Mouse (Mus musculus) fat pad, adult 2 months (tissue): Measurements from ENCODE around the gene Hist2h2bb.
"Not testable (repeated sequence)": the region's sequence is repeated elsewhere in the genome, so short reads cannot be mapped to it uniquely, and the experiment has no call there.

Experiments
- DNase-seq: peaks from one replicate; pipeline ENCODE4 v3.0.0-alpha.2; 2011; ENCODE audit warnings: low read depth, low spot score; ENCODE audit errors: extremely low read depth

Hist2h2bb gene

GRCm38 (mm10) chr3:96262979-96263550, 6.5 kb upstream of the Hist2h2bb start, which contains the start of gene Hist2h4:
Gene Hist2h4, minus strand, starts transcription at chr3:96263311.
- no peak for DNase-seq

DNA sequence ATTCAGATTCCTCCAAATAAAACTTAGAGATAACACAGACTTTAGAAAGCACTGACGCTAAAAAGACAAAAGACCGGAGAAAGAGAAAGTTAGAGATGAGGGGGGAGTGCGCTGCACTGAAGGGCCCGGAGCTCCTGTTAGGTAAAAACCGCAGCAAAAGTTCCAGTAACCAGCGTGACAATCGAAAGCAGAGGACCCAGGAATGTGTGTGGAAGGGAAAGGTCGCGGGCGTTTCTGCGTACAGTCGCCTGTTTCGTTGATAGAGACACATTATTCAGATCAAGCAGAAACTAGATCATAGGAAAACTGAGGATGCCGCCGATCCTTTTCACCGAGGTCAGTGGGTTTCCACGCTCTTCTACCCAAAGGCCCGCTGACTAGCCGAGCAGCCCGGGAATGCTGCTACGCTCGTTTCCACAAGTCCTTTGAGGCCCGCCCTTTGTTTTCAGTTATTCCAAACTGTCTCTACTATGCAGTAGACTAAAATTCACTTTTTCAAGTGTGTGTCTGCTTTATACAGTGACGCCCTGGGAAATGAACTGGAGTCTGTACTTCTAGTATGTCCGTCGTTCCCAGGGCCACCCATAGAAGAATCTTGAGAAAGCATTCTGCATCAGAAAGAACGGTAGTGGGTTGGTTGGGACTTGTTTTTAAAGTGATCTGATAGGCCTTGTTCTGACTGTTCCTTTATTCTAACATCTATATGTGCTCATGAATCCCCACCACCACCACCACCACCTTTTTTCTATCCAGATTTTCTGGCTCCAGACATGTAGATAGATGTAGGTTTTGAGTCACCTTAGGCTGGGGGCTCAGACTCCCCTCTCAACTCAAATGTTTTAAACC, 5.8 kb upstream of the Hist2h2bb start:
- DNase-seq: no peak

DNA sequence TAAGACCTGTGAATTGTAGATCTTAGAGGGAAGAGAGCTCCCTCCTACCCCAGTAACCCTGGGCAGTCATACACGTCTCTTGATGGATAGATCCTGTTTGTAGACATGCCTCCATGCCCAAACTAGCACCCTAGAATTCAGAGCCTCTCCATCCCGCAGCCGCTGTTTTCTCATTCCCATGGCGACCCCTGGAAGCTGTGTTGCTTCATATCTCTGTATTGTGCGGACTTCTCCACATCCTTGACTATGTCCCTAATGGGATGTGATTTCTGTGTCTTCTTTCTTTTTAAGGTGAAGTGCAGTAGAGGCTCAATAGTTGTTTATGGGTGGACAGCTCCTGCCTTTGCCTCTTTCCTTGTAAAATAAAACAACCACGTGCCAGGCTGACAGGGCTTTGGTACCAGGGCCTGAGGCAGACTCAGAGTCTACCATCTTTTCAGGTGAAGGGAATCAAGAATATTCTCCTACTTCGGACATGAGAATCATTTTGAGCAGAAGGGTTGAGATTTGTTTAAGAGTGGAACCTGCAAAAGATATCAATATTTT, 5.1 kb upstream of the Hist2h2bb start:
- DNase-seq: no peak

DNA sequence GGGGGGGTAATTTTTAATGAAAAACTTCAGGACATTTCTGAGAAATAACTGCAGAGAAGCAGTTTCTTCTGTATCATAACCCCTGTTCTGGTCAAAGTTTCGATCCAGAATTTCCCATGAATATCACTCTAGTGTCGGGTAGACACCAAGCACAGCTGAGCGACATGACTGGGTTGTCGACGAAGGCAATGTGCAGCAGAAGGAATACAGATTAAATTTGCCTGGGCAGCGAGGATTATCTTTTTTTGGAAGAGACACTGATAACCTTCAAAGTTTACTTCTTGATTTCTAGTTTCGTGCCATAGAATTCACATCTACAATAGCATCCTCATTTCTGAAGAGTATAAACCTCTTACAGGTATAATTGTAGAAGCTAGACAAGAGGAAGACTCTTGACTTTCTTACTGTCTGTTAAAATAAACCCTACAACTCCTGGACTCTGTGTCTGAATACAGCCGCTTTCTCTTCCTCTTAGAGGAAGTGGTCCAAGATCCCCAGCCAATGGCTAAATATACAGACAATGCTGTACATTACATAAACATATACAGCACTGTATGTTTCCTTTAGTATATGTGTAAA, 3.3 kb upstream of the Hist2h2bb start:
- DNase-seq: no peak

GRCm38 (mm10) chr3:96267541-96267940, 2.0 kb upstream of the Hist2h2bb start:
- DNase-seq: no peak

DNA sequence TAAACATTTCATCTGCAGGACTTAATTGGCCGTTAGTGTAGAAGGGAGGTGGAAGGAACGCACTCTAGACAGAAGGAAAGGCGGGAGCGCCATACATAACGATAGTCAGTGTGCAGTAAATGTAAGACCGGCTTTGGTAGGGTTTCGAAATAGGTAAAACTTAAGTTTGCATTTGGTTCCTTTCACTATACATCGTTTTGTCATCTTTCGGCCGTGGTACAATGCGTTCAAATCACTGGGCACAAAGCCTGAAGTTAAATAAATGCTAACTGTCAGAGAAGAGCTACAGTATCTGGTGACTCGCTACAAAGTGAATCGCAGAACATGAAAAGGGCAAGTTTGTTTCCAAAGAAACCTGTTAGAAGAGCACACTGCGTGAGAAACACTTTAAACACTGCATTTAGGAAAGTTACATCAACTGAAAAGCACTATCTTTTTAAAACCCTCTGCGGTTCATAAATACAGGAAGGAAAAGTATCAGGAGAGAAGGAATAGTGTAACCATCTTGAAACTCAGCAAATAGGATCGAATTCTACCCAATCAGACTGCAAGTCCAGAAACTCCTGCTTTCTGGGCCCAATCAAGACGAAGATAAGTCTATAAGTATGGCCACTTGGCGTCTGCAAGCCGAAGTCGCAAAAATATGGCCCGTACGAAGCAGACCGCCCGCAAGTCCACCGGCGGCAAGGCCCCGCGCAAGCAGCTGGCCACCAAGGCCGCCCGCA, 1.3 kb upstream of the Hist2h2bb start, which contains the start of gene Hist2h3b:
TSS of gene Hist2h3b (plus strand) at position 604 of the 725 bp plus-strand sequence.
- no peak for DNase-seq

- not testable (repeated sequence) for DNase-seq
These were observed 675 bp upstream of the Hist2h2bb start for GRCm38 (mm10) chr3:96268776-96269378.

DNA sequence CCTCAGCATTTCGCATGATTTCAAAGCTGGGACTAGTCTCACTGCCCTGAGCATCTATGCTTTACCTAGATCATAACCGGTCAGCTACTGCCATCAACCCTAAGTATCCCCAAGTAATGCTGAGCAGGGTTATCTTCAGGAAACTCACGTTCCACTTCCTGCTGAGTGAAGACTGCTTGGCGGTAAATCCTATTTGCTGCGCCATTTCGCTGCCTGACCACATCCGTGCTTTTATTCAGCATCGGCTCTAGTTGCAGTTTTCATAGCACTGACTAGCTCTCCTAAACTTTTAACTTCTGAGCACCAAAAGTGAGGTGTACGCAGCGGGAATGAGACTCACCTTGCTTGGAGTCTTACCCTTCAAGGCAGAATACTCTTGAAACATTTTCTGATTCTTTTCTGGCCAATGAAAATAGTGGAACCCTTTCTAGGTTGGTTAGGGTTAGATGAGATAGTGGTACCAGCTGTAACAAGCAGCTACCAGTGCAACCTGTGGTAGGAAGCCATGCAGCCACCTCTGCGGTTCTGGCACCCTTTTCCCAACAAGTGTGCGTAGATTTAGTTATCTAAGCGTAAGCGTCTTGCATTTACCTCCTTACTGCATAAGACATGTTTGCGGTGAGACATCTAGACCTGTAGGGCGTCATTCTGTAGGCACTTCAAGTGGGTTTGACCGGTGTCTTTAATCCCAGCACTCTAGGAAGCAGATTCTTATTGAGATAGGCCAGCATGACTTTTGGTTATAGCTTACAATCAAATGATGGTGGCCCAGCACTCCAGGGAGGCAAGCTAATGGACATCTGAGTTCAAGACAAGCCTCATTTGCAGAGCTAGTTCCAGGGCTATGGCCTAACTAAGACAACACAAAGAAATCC, 4.3 kb downstream of the Hist2h2bb start:
- no peak for DNase-seq

DNA sequence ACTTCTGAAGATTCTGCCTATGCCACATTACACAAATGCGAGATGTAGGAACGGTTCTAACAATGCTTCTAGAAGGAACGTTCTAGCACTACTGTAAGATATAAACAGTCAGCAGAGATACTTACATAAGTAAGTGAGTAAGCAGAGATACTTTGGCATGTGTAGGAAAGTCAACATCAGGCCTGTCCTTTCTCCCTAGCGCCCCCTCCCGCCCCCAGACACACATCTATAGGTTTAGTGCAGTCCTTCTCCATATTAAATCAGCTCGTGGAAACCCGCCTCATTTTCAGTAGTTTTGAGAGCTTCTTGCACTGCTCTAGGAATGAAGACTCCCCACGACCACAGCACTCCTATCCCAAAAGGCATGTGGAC, 7.9 kb downstream of the Hist2h2bb start:
- DNase-seq: no peak

GRCm38 (mm10) chr3:96277800-96278624, 8.5 kb downstream of the Hist2h2bb start:
- DNase-seq: no peak

DNA sequence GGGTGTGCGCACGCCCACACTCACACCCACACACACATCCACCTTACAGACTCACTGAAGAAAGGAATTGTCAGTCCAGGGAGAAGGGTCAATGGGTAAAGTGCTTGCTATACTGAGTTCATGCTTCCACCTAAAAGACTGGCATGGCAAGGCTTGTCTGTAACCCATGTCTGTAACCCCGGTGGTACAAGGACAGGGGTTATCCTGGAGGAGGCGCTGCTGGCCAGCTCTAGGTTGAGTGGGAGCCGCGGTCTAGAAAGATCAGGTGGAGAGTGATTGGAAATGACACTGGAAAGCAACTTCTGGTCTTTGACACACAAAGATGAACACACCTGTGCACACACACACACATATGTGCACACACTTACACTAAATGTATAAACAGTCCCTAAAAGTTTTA, 11.1 kb downstream of the Hist2h2bb start:
- no peak for DNase-seq

DNA sequence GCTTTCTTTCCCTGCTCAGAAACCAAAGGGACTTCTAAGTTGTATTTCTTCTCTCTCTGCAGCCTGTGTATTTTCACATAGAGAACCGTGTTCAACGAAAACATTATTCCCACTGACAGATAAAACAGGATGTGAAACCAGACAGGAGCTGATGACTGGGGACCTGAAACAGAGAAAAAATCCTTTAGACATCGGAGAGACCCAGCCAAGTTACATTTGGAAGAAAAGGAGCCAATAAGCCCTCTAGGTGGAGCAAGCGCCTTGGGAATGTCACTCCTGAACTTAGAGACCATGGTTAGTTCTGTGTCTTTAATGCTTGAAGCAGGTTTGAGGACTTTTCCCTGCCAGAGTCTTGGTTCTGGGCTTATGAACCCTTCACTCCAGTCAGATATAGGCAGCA, 14.9 kb downstream of the Hist2h2bb start:
- no peak for DNase-seq

DNA sequence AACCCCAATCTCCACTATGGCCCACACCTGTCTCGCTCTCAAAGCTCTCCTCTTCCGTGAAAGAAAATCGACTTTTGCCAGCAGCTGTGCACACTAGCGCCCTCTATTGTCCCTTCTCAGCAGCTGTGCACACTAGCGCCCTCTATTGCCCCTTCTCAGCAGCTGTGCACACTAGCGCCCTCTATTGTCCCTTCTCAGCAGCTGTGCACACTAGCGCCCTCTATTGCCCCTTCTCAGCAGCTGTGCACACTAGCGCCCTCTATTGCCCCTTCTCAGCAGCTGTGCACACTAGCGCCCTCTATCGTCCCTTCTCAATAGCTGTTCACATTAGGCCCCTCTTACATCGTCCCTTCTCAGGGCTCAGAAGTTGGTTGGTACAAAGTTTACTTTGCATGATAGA, 17.8 kb downstream of the Hist2h2bb start:
- DNase-seq: not testable (repeated sequence)

DNA sequence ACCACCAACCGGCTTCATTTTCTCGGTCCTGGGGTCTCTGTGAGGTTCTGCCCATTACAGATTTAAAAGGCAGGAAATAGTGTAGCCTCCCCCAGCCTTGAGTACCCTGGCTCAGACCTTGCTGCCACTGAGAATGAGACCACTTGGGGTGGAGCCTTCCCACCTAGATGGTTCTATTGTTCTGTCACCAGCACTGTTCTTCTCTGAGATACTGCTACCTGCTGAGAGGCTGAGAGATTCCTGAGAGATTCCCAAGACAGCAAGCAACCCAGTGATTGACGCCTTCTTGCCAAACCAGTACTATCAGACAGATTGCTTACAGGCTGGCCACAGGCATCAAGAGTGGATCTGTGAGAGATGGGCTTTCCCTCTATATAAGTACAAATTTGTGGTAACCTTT, 19.6 kb downstream of the Hist2h2bb start:
- DNase-seq: no peak

- not testable (repeated sequence) for DNase-seq
These were observed 21.2 kb downstream of the Hist2h2bb start for GRCm38 (mm10) chr3:96290727-96291126.

- no peak for DNase-seq
These were observed 23.1 kb downstream of the Hist2h2bb start for GRCm38 (mm10) chr3:96292641-96293040.

- no peak for DNase-seq
These were observed 23.8 kb downstream of the Hist2h2bb start for GRCm38 (mm10) chr3:96293368-96293767.

GRCm38 (mm10) chr3:96293787-96294186, 24.2 kb downstream of the Hist2h2bb start, which contains the start of gene Fcgr1:
Gene Fcgr1, minus strand, starts transcription at chr3:96293969.
- no peak for DNase-seq

GRCm38 (mm10) chr3:96298360-96298759, 28.8 kb downstream of the Hist2h2bb start:
- no peak for DNase-seq
